Mouse (Mus musculus): ENCODE results near the gene Cyp1b1. TPM values are rescaled to one million over a fixed set of nuclear protein-coding genes. Genes with fewer than 3 reads are reported as not detected.
A peak's percentile ranks its signal among the peaks of the same experiment; 100 is the strongest.

Gene Cyp1b1
- total and polyA plus RNA-seq, 2 experiments, result 0.34 to 0.37 TPM

DNA sequence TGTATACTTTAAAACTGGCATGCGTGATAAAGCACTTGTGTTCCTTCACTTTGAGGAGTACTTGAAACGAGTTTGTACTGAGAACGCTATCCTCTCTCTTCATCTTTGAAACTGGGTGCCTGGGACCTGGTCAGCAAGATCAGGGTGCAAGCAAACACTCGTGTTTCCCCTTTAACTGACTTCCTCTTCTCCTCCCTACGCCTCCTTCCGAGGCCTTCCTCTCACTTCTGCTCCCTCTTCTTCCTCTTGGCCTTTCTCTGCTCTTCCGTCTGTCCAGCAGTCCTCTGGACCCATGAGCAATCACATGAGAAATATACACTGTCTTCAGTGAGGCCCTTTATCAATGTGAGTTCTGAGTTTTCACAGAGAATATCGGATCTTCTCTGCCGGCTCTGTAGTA, 53.0 kb downstream of the Cyp1b1 start:
- TF ChIP-seq POLR2A (IDR thresholded peaks at IDR 0.05; ENCODE audit: extremely low read depth, insufficient read depth, low read length) (no peak), CTCF (IDR thresholded peaks at IDR 0.05; ENCODE audit: low read depth, low read length) (no peak)
- no peak overlapping the region for H3K4me3 ChIP-seq (ENCODE audit: insufficient read depth, low read depth, low read length)
- peaks cover 2% of the 10 kb centered on the region; the same call in 1 of the 2 replicates for H3K4me1 ChIP-seq (ENCODE audit: control insufficient read depth, insufficient read depth, low read length)
- no peak overlapping the region for H3K9ac ChIP-seq (ENCODE audit: low read depth, low read length)
- 86% methylated on average over 9 of the region's 9 CpGs for WGBS
- H3K79me2 ChIP-seq (ENCODE audit: control insufficient read depth, insufficient read depth, low read length), result no peaks in the 10 kb centered on the region
- no peak for DNase-seq (ENCODE audit: extremely low read depth, low read depth, low spot score)
- H3K27me3 ChIP-seq (ENCODE audit: control insufficient read depth, insufficient read depth, low read length), result no peaks in the 10 kb centered on the region
- peaks cover 11% of the 10 kb centered on the region for H3K36me3 ChIP-seq (ENCODE audit: control insufficient read depth, insufficient read depth, low read length)
- no peak overlapping the region for H3K27ac ChIP-seq (replicated peaks; ENCODE audit: insufficient read depth, low read depth, low read length)

DNA sequence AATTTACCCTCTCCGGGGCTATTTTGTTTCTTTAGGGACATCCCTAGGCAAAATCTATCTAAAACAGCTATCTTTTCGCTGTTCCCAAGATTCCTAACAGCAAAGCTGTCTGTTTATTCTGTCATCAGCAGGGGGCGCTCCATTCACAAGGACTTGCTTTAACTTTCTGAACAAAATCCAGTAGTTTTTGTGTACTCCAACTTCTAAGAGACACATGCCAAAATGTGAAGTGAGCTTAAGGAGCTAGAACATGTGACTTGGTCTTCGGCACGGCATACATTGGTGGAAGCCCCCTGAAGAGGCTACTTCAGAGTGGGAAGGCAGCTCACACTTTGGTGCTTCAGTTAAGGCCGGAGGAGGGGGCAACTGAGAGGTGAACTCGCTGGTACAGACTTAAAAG, 53.5 kb downstream of the Cyp1b1 start:
- H3K4me3 ChIP-seq (ENCODE audit: insufficient read depth, low read depth, low read length), result no peak overlapping the region
- H3K36me3 ChIP-seq (ENCODE audit: control insufficient read depth, insufficient read depth, low read length), result peaks cover 8% of the 10 kb centered on the region
- DNase-seq (ENCODE audit: extremely low read depth, low read depth, low spot score), result peak; percentile 30
- H3K4me1 ChIP-seq (ENCODE audit: control insufficient read depth, insufficient read depth, low read length), result peaks cover 2% of the 10 kb centered on the region; the same call in 1 of the 2 replicates
- no peaks in the 10 kb centered on the region for H3K27me3 ChIP-seq (ENCODE audit: control insufficient read depth, insufficient read depth, low read length)
- no peak overlapping the region for H3K9ac ChIP-seq (ENCODE audit: low read depth, low read length)
- 52% methylated on average over 7 of the region's 7 CpGs for WGBS
- TF ChIP-seq CTCF (IDR thresholded peaks at IDR 0.05; ENCODE audit: low read depth, low read length) (peak; percentile 9; the same call in 1 of the 2 replicates), POLR2A (IDR thresholded peaks at IDR 0.05; ENCODE audit: extremely low read depth, insufficient read depth, low read length) (no peak)
- H3K79me2 ChIP-seq (ENCODE audit: control insufficient read depth, insufficient read depth, low read length), result no peaks in the 10 kb centered on the region
- H3K27ac ChIP-seq (replicated peaks; ENCODE audit: insufficient read depth, low read depth, low read length), result no peak overlapping the region

DNA sequence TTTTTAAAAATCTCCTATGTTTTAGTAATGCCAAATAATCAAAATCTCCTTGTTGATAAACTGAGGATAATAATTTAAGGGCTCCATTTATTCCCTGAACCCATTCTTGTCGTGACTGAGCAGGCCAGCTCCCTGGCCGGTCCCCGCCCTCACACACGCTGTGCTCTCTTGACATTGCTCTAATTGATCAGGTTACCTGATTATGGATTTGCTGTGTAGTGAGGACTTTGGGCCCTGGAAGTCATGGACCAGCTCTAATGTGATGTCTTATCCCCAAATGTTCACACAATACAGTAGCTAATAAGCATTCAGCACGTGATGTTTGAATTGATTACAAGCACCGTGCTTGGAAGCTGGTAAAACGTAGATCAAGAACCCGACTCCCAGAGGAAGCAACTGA, 56.0 kb downstream of the Cyp1b1 start:
- 24% methylated on average over 8 of the region's 8 CpGs for WGBS
- Histone ChIP-seq H3K36me3 (ENCODE audit: control insufficient read depth, insufficient read depth, low read length) (peaks cover 10% of the 10 kb centered on the region; the same call in 1 of the 2 replicates), H3K79me2 (ENCODE audit: control insufficient read depth, insufficient read depth, low read length) (no peaks in the 10 kb centered on the region), H3K27me3 (ENCODE audit: control insufficient read depth, insufficient read depth, low read length) (no peaks in the 10 kb centered on the region), H3K4me1 (ENCODE audit: control insufficient read depth, insufficient read depth, low read length) (peaks cover 2% of the 10 kb centered on the region; the same call in 1 of the 2 replicates), H3K9ac (ENCODE audit: low read depth, low read length) (no peak overlapping the region), H3K27ac (replicated peaks; ENCODE audit: insufficient read depth, low read depth, low read length) (no peak overlapping the region), H3K4me3 (ENCODE audit: insufficient read depth, low read depth, low read length) (no peak overlapping the region)
- DNase-seq (ENCODE audit: extremely low read depth, low read depth, low spot score), result peak; percentile 63
- no peak for TF ChIP-seq POLR2A (IDR thresholded peaks at IDR 0.05; ENCODE audit: extremely low read depth, insufficient read depth, low read length)
- no peak for TF ChIP-seq CTCF (IDR thresholded peaks at IDR 0.05; ENCODE audit: low read depth, low read length)

GRCm38 (mm10) chr17:79658452-79658851, 56.4 kb downstream of the Cyp1b1 start:
- TF ChIP-seq CTCF (IDR thresholded peaks at IDR 0.05; ENCODE audit: low read depth, low read length), result no peak
- TF ChIP-seq POLR2A (IDR thresholded peaks at IDR 0.05; ENCODE audit: extremely low read depth, insufficient read depth, low read length), result no peak
- peak; percentile 79 for DNase-seq (ENCODE audit: extremely low read depth, low read depth, low spot score)
- H3K27me3 ChIP-seq (ENCODE audit: control insufficient read depth, insufficient read depth, low read length), result no peaks in the 10 kb centered on the region
- 17% methylated on average over 3 of the region's 3 CpGs for WGBS
- no peaks in the 10 kb centered on the region for H3K79me2 ChIP-seq (ENCODE audit: control insufficient read depth, insufficient read depth, low read length)
- H3K9ac ChIP-seq (ENCODE audit: low read depth, low read length), result no peak overlapping the region
- 0 out of 2 replicates have a peak overlapping the region, but pooled peaks have one; percentile 17 for H3K27ac ChIP-seq (replicated peaks; ENCODE audit: insufficient read depth, low read depth, low read length)
- no peak overlapping the region for H3K4me3 ChIP-seq (ENCODE audit: insufficient read depth, low read depth, low read length)
- peaks cover 11% of the 10 kb centered on the region for H3K36me3 ChIP-seq (ENCODE audit: control insufficient read depth, insufficient read depth, low read length)
- peaks cover 2% of the 10 kb centered on the region; the same call in 1 of the 2 replicates for H3K4me1 ChIP-seq (ENCODE audit: control insufficient read depth, insufficient read depth, low read length)

GRCm38 (mm10) chr17:79657785-79658184, 57.1 kb downstream of the Cyp1b1 start:
- H3K4me3 ChIP-seq (ENCODE audit: insufficient read depth, low read depth, low read length), result no peak overlapping the region
- H3K79me2 ChIP-seq (ENCODE audit: control insufficient read depth, insufficient read depth, low read length), result no peaks in the 10 kb centered on the region
- no peak overlapping the region for H3K9ac ChIP-seq (ENCODE audit: low read depth, low read length)
- whole genome bisulfite sequencing, result 80% methylated on average over 9 of the region's 9 CpGs
- no peaks in the 10 kb centered on the region for H3K27me3 ChIP-seq (ENCODE audit: control insufficient read depth, insufficient read depth, low read length)
- peaks cover 2% of the 10 kb centered on the region; the same call in 1 of the 2 replicates for H3K4me1 ChIP-seq (ENCODE audit: control insufficient read depth, insufficient read depth, low read length)
- peaks cover 9% of the 10 kb centered on the region for H3K36me3 ChIP-seq (ENCODE audit: control insufficient read depth, insufficient read depth, low read length)
- no peak for DNase-seq (ENCODE audit: extremely low read depth, low read depth, low spot score)
- H3K27ac ChIP-seq (replicated peaks; ENCODE audit: insufficient read depth, low read depth, low read length), result no peak overlapping the region
- no peak for TF ChIP-seq CTCF (IDR thresholded peaks at IDR 0.05; ENCODE audit: low read depth, low read length)
- TF ChIP-seq POLR2A (IDR thresholded peaks at IDR 0.05; ENCODE audit: extremely low read depth, insufficient read depth, low read length), result no peak

DNA sequence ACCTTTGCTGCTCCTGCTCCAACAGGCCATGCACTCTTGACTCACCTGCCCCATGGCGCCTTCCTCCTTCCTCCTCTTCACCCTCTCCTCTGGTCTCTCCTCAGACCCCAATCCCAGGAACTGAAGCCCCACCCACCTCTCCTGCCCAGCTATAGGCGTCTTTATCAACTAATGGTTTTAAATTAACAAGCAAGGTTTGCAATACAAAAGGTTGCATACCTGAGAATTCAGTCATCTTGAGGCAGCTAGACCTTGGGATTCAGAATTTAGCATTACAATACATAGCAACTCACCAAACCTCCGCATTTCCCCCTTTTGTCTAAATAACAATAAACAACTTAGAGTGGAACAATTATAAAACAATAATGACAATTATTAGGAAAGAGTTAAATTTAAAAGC, 60.7 kb downstream of the Cyp1b1 start:
- Histone ChIP-seq H3K4me3 (ENCODE audit: insufficient read depth, low read depth, low read length) (no peak overlapping the region), H3K27me3 (ENCODE audit: control insufficient read depth, insufficient read depth, low read length) (no peaks in the 10 kb centered on the region), H3K79me2 (ENCODE audit: control insufficient read depth, insufficient read depth, low read length) (no peaks in the 10 kb centered on the region), H3K4me1 (ENCODE audit: control insufficient read depth, insufficient read depth, low read length) (peaks cover 2% of the 10 kb centered on the region; the same call in 1 of the 2 replicates), H3K9ac (ENCODE audit: low read depth, low read length) (no peak overlapping the region), H3K36me3 (ENCODE audit: control insufficient read depth, insufficient read depth, low read length) (peaks cover 17% of the 10 kb centered on the region), H3K27ac (replicated peaks; ENCODE audit: insufficient read depth, low read depth, low read length) (no peak overlapping the region)
- DNase-seq (ENCODE audit: extremely low read depth, low read depth, low spot score), result no peak
- TF ChIP-seq CTCF (IDR thresholded peaks at IDR 0.05; ENCODE audit: low read depth, low read length) (no peak), POLR2A (IDR thresholded peaks at IDR 0.05; ENCODE audit: extremely low read depth, insufficient read depth, low read length) (no peak)
- WGBS, result 94% methylated on average over 3 of the region's 3 CpGs

Measured in liver, adult 2 months (tissue).